Mouse (Mus musculus) gastrocnemius, adult 18-20 months (tissue): ENCODE data around the gene Appbp2. TPM values are rescaled to one million over a fixed set of nuclear protein-coding genes. Genes with fewer than 3 reads are reported as not detected.
A peak's percentile ranks its signal among the peaks of the same experiment; 100 is the strongest.

Experiments used
- DNase-seq: peaks from one replicate; pipeline ENCODE4 v3.0.0; 2021; ENCODE audit warnings: low spot score
- long read RNA-seq, 2 experiments: library from polyadenylated mRNA; stranded (forward); transcript quantifications; one replicate each; pipeline ENCODE4 v2.0.0; 2021
- total RNA-seq, 2 experiments: library from RNA; stranded (reverse); gene quantifications; 2 replicates each; pipeline ENCODE4 v1.2.3; 2021

Appbp2 gene
- total RNA-seq, result 10 to 100 TPM in 1 of 2 experiments, 1 to 10 TPM in 1; 7.1 to 10.1 TPM
- long read RNA-seq, experiment 1, full-length matches to known transcripts, result 9 of 11 reads
- long read RNA-seq, experiment 1, partial matches to known transcripts, result 2 of 11 reads
- long read RNA-seq, experiment 1, other reads (novel, unspliced or antisense), result 0 of 11 reads
- long read RNA-seq, experiment 2, full-length matches to known transcripts, result 11 of 11 reads
- long read RNA-seq, experiment 2, partial matches to known transcripts, result 0 of 11 reads
- long read RNA-seq, experiment 2, other reads (novel, unspliced or antisense), result 0 of 11 reads

GRCm38 (mm10) chr11:85234990-85235841 lies at the start of gene Appbp2:
Gene Appbp2, minus strand, starts transcription at chr11:85235130.
- peak; percentile 93 for DNase-seq

- no peak for DNase-seq
Observed at GRCm38 (mm10) chr11:85281219-85281878, 46.4 kb upstream of the Appbp2 start.

GRCm38 (mm10) chr11:85278175-85278574 lies 43.2 kb upstream of the Appbp2 start:
- DNase-seq, result no peak

GRCm38 (mm10) chr11:85277609-85278008 lies 42.7 kb upstream of the Appbp2 start:
- no peak for DNase-seq

GRCm38 (mm10) chr11:85275151-85275550 lies 40.2 kb upstream of the Appbp2 start:
- no peak for DNase-seq

- DNase-seq, result no peak
Observed at GRCm38 (mm10) chr11:85273299-85273698, 38.4 kb upstream of the Appbp2 start.

GRCm38 (mm10) chr11:85270631-85271030 lies 35.7 kb upstream of the Appbp2 start:
- DNase-seq, result peak; percentile 14

GRCm38 (mm10) chr11:85267393-85267792 lies 32.5 kb upstream of the Appbp2 start:
- DNase-seq, result no peak

- DNase-seq, result no peak
Observed at GRCm38 (mm10) chr11:85264635-85265034, 29.7 kb upstream of the Appbp2 start.

GRCm38 (mm10) chr11:85261192-85261591 lies 26.3 kb upstream of the Appbp2 start:
- DNase-seq, result peak; percentile 72

GRCm38 (mm10) chr11:85258966-85259365 lies 24.0 kb upstream of the Appbp2 start:
- peak; percentile 61 for DNase-seq

GRCm38 (mm10) chr11:85255471-85256027 lies 20.6 kb upstream of the Appbp2 start:
- DNase-seq, result no peak

GRCm38 (mm10) chr11:85253641-85254040 lies 18.7 kb upstream of the Appbp2 start:
- DNase-seq, result no peak

- DNase-seq, result no peak
Observed at GRCm38 (mm10) chr11:85253006-85253405, 18.1 kb upstream of the Appbp2 start.

GRCm38 (mm10) chr11:85251955-85252354 lies 17.0 kb upstream of the Appbp2 start:
- DNase-seq, result no peak

GRCm38 (mm10) chr11:85250467-85250866 lies 15.5 kb upstream of the Appbp2 start:
- no peak for DNase-seq

- DNase-seq, result no peak
Observed at GRCm38 (mm10) chr11:85249338-85249737, 14.4 kb upstream of the Appbp2 start.

GRCm38 (mm10) chr11:85248151-85248550 lies 13.2 kb upstream of the Appbp2 start:
- DNase-seq, result no peak

GRCm38 (mm10) chr11:85241226-85241625 lies 6.3 kb upstream of the Appbp2 start:
- DNase-seq, result no peak

- no peak for DNase-seq
Observed at GRCm38 (mm10) chr11:85240211-85240610, 5.3 kb upstream of the Appbp2 start.

GRCm38 (mm10) chr11:85234363-85234989 lies 454 bp downstream of the Appbp2 start:
- DNase-seq, result peak; percentile 81
